Mouse (Mus musculus): ENCODE results near the gene Gipc3. TPM values are rescaled to one million over a fixed set of nuclear protein-coding genes. Genes with fewer than 3 reads are reported as not detected.

Gene Gipc3
- total RNA-seq, 1 experiment from 2014 or later = 0.10 TPM

- ATAC-seq (replicated peaks in 1 of 2; ENCODE audit: insufficient read depth in 1 of 2, low FRiP score in 2 of 2, low TSS enrichment in 1 of 2, low read depth in 1 of 2, poor library complexity in 2 of 2, severe bottlenecking in 2 of 2) = 0 out of 4 replicates have a peak, but pooled peaks of 1 of the 2 experiments have one; percentile 6
Observed at GRCm38 (mm10) chr10:81317273-81317672, 25.8 kb downstream of the Gipc3 start.

- ATAC-seq (replicated peaks in 1 of 2; ENCODE audit: insufficient read depth in 1 of 2, low FRiP score in 2 of 2, low TSS enrichment in 1 of 2, low read depth in 1 of 2, poor library complexity in 2 of 2, severe bottlenecking in 2 of 2) = no peak
Observed at GRCm38 (mm10) chr10:81316338-81317060, 26.6 kb downstream of the Gipc3 start.

- ATAC-seq (replicated peaks in 1 of 2; ENCODE audit: insufficient read depth in 1 of 2, low FRiP score in 2 of 2, low TSS enrichment in 1 of 2, low read depth in 1 of 2, poor library complexity in 2 of 2, severe bottlenecking in 2 of 2) = no peak
Observed at GRCm38 (mm10) chr10:81315587-81315986, 27.5 kb downstream of the Gipc3 start.

- no peak for ATAC-seq (replicated peaks in 1 of 2; ENCODE audit: insufficient read depth in 1 of 2, low FRiP score in 2 of 2, low TSS enrichment in 1 of 2, low read depth in 1 of 2, poor library complexity in 2 of 2, severe bottlenecking in 2 of 2)
Observed at GRCm38 (mm10) chr10:81314201-81314600, 28.9 kb downstream of the Gipc3 start.

GRCm38 (mm10) chr10:81313581-81313980 lies 29.5 kb downstream of the Gipc3 start:
- no peak for ATAC-seq (replicated peaks in 1 of 2; ENCODE audit: insufficient read depth in 1 of 2, low FRiP score in 2 of 2, low TSS enrichment in 1 of 2, low read depth in 1 of 2, poor library complexity in 2 of 2, severe bottlenecking in 2 of 2)

GRCm38 (mm10) chr10:81309571-81309970 lies 33.5 kb downstream of the Gipc3 start:
- ATAC-seq (replicated peaks in 1 of 2; ENCODE audit: insufficient read depth in 1 of 2, low FRiP score in 2 of 2, low TSS enrichment in 1 of 2, low read depth in 1 of 2, poor library complexity in 2 of 2, severe bottlenecking in 2 of 2) = no peak

- ATAC-seq (replicated peaks in 1 of 2; ENCODE audit: insufficient read depth in 1 of 2, low FRiP score in 2 of 2, low TSS enrichment in 1 of 2, low read depth in 1 of 2, poor library complexity in 2 of 2, severe bottlenecking in 2 of 2) = no peak
Observed at GRCm38 (mm10) chr10:81306837-81307682, 36.0 kb downstream of the Gipc3 start.

GRCm38 (mm10) chr10:81306173-81306668 lies 36.8 kb downstream of the Gipc3 start:
- no peak for ATAC-seq (replicated peaks in 1 of 2; ENCODE audit: insufficient read depth in 1 of 2, low FRiP score in 2 of 2, low TSS enrichment in 1 of 2, low read depth in 1 of 2, poor library complexity in 2 of 2, severe bottlenecking in 2 of 2)

GRCm38 (mm10) chr10:81305663-81306062 lies 37.4 kb downstream of the Gipc3 start:
- no peak for ATAC-seq (replicated peaks in 1 of 2; ENCODE audit: insufficient read depth in 1 of 2, low FRiP score in 2 of 2, low TSS enrichment in 1 of 2, low read depth in 1 of 2, poor library complexity in 2 of 2, severe bottlenecking in 2 of 2)

GRCm38 (mm10) chr10:81304597-81305238 lies 38.3 kb downstream of the Gipc3 start:
- peak; percentile 61 to 63 for ATAC-seq (replicated peaks in 1 of 2; ENCODE audit: insufficient read depth in 1 of 2, low FRiP score in 2 of 2, low TSS enrichment in 1 of 2, low read depth in 1 of 2, poor library complexity in 2 of 2, severe bottlenecking in 2 of 2)

- 0 out of 4 replicates have a peak, but pooled peaks have one; percentile 33 to 34 for ATAC-seq (replicated peaks in 1 of 2; ENCODE audit: insufficient read depth in 1 of 2, low FRiP score in 2 of 2, low TSS enrichment in 1 of 2, low read depth in 1 of 2, poor library complexity in 2 of 2, severe bottlenecking in 2 of 2)
Observed at GRCm38 (mm10) chr10:81303761-81304160, 39.3 kb downstream of the Gipc3 start.

- no peak for ATAC-seq (replicated peaks in 1 of 2; ENCODE audit: insufficient read depth in 1 of 2, low FRiP score in 2 of 2, low TSS enrichment in 1 of 2, low read depth in 1 of 2, poor library complexity in 2 of 2, severe bottlenecking in 2 of 2)
Observed at GRCm38 (mm10) chr10:81303258-81303657, 39.8 kb downstream of the Gipc3 start.

GRCm38 (mm10) chr10:81302781-81303218 lies 40.3 kb downstream of the Gipc3 start:
- no peak for ATAC-seq (replicated peaks in 1 of 2; ENCODE audit: insufficient read depth in 1 of 2, low FRiP score in 2 of 2, low TSS enrichment in 1 of 2, low read depth in 1 of 2, poor library complexity in 2 of 2, severe bottlenecking in 2 of 2)

GRCm38 (mm10) chr10:81302288-81302687 lies 40.8 kb downstream of the Gipc3 start:
- ATAC-seq (replicated peaks in 1 of 2; ENCODE audit: insufficient read depth in 1 of 2, low FRiP score in 2 of 2, low TSS enrichment in 1 of 2, low read depth in 1 of 2, poor library complexity in 2 of 2, severe bottlenecking in 2 of 2) = no peak

- no peak for ATAC-seq (replicated peaks in 1 of 2; ENCODE audit: insufficient read depth in 1 of 2, low FRiP score in 2 of 2, low TSS enrichment in 1 of 2, low read depth in 1 of 2, poor library complexity in 2 of 2, severe bottlenecking in 2 of 2)
Observed at GRCm38 (mm10) chr10:81301321-81301720, 41.7 kb downstream of the Gipc3 start.

- ATAC-seq (replicated peaks in 1 of 2; ENCODE audit: insufficient read depth in 1 of 2, low FRiP score in 2 of 2, low TSS enrichment in 1 of 2, low read depth in 1 of 2, poor library complexity in 2 of 2, severe bottlenecking in 2 of 2) = no peak
Observed at GRCm38 (mm10) chr10:81300352-81300907, 42.6 kb downstream of the Gipc3 start.

- no peak for ATAC-seq (replicated peaks in 1 of 2; ENCODE audit: insufficient read depth in 1 of 2, low FRiP score in 2 of 2, low TSS enrichment in 1 of 2, low read depth in 1 of 2, poor library complexity in 2 of 2, severe bottlenecking in 2 of 2)
Observed at GRCm38 (mm10) chr10:81299585-81300351, 43.3 kb downstream of the Gipc3 start.
